Mouse (Mus musculus) heart, embryonic 10.5 days (tissue): ENCODE results near the gene Ube2n. TPM values are rescaled to one million over a fixed set of nuclear protein-coding genes. Genes with fewer than 3 reads are reported as not detected.

Experiments used
- DNase-seq: peaks from one replicate; pipeline ENCODE4 v3.0.0-alpha.2; 2017; ENCODE audit warnings: low spot score
- H3K27ac ChIP-seq: fragments of 300-500 bp; sonication (generic); 2 replicates; pipeline ENCODE4 v1.5.1; 2016; ENCODE audit warnings: mild to moderate bottlenecking
- H3K27me3 ChIP-seq: fragments of 300-500 bp; sonication (generic); 2 replicates; pipeline ENCODE4 v1.6.1; 2016; ENCODE audit warnings: mild to moderate bottlenecking; ENCODE audit not compliant: poor library complexity, insufficient read depth, severe bottlenecking
- H3K36me3 ChIP-seq: fragments of 300-500 bp; sonication (generic); 2 replicates; pipeline ENCODE4 v1.6.1; 2016; ENCODE audit warnings: mild to moderate bottlenecking, moderate library complexity
- H3K4me1 ChIP-seq: fragments of 300-500 bp; sonication (generic); 2 replicates; pipeline ENCODE4 v1.6.1; 2016; ENCODE audit warnings: mild to moderate bottlenecking
- H3K4me3 ChIP-seq: fragments of 300-500 bp; sonication (generic); 2 replicates; pipeline ENCODE4 v1.5.1; 2016; ENCODE audit warnings: mild to moderate bottlenecking, moderate library complexity
- H3K9me3 ChIP-seq: fragments of 300-500 bp; sonication (generic); 2 replicates; pipeline ENCODE4 v1.6.1; 2016; ENCODE audit warnings: mild to moderate bottlenecking, moderate library complexity
- WGBS: fragments of 180-500 bp; shearing (Covaris S2); methylation state at CpG from one replicate; pipeline ENCODE4 v1.1.7; 2016; 5-methylcytosine and 5-hydroxymethylcytosine counted together
- microRNA-seq: library from miRNA; unstranded; fragments of <30 nt; microRNA quantifications from one replicate; pipeline ENCODE4, GENCODE M21; 2017
- polyA plus RNA-seq: library from polyadenylated mRNA; unstranded; fragments of >200 nt; fragmentation: Nextera tagmentation; extraction: Ambion mirVana; gene quantifications from 2 replicates; pipeline ENCODE4 v1.2.1, GENCODE M21; 2016

Gene Ube2n
- polyA plus RNA-seq, 1 experiment from 2014 or later = 389 TPM

DNA sequence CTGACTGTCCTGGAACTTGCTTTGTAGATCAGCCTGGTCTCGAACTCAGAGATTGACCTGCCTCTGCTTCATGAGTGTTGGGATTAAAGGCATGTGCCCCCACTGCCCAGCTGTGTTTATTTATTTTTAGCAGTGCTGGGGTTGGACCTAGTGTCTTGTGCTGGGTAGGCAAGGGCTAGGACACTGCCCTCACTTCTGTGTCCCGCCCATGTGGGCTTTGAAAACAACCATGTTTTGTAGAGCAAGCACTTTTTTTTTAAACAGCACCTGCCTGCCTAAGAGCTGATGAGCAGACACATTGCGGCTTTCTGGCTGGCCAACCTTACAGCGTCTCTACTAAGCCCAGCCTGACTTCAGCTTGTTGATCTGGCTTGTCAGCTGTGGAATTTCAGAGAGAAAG lies 76.3 kb downstream of the Ube2n start:
- 86% methylated on average over 4 of the region's 4 CpGs for WGBS
- H3K9me3 ChIP-seq = no peaks in the 10 kb centered on the region

DNA sequence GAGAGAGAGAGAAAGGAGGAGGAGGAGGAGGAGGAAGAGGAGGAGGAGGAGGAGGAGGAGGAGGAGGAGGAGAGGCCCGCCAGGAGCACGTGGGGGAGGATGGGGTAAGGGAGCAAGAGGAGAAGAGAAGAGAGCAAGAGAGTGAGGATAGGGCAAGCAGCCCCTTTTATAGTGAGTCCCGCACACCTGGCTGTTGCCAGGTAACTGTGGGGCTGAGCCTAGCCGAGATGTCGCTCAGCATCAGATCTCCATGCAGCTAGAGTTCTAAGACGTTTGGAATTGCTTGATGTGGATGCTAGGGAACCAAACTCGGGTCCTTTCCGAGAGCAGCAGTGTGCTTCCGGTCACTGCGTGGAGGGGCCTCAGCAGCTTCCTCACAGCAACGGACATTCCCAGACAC lies 79.5 kb downstream of the Ube2n start:
- WGBS = 54% methylated on average over 11 of the region's 11 CpGs
- H3K9me3 ChIP-seq = no peaks in the 10 kb centered on the region
- no peaks in the 10 kb centered on the region for H3K36me3 ChIP-seq
- 0 out of 2 replicates have a peak overlapping the region, but pooled peaks have one; percentile 10 for H3K27ac ChIP-seq
- no peaks in the 10 kb centered on the region for H3K27me3 ChIP-seq
- H3K4me1 ChIP-seq = peaks cover 14% of the 10 kb centered on the region; the same call in 1 of the 2 replicates
- no peak for DNase-seq
- H3K4me3 ChIP-seq = no peak overlapping the region

More for the DNA sequence above, 76.3 kb downstream of the Ube2n start:
- Histone ChIP-seq H3K4me1 (peaks cover 8% of the 10 kb centered on the region; the same call in 1 of the 2 replicates), H3K27me3 (no peaks in the 10 kb centered on the region), H3K27ac (no peak overlapping the region), H3K36me3 (no peaks in the 10 kb centered on the region), H3K4me3 (no peak overlapping the region)
- DNase-seq = no peak

Small RNA genes lying within 50 kb of the gene (microRNA-seq; reads per million reads assigned to microRNA genes)
- gene Mir3058 = 28.0 reads per million, percentile 37 among the genes with 10 or more reads in this experiment

Other genes starting within 250 kb of the Ube2n start
- 9.6 and 10.7 TPM in 2 replicates for gene Cradd, start 191.0 kb upstream of the Ube2n start, polyA plus RNA-seq
- gene Socs2, start 98.0 kb upstream of the Ube2n start, polyA plus RNA-seq = 30.7 and 39.6 TPM in 2 replicates
- gene Mrpl42, start 13.2 kb upstream of the Ube2n start, polyA plus RNA-seq = 445 and 534 TPM in 2 replicates
- gene Nudt4, start 49.0 kb downstream of the Ube2n start, polyA plus RNA-seq = 92.7 and 104 TPM in 2 replicates
- not detected in 2 replicates for gene Anapc15-ps, start 158.3 kb downstream of the Ube2n start, polyA plus RNA-seq